Mouse (Mus musculus) hindbrain, embryonic 15.5 days (tissue): ENCODE results near the gene Foxn3. TPM values are rescaled to one million over a fixed set of nuclear protein-coding genes. Genes with fewer than 3 reads are reported as not detected.
A peak's percentile ranks its signal among the peaks of the same experiment; 100 is the strongest.

Experiments
- ATAC-seq: fragments of 200-750 bp; cut with Nextera tagmentation; 2 replicates; pipeline ENCODE4 v1.8.0; 2017; ENCODE audit warnings: low read depth, moderate number of reproducible peaks, moderate TSS enrichment; ENCODE audit not compliant: low FRiP score
- H3K27ac ChIP-seq: fragments of 300-500 bp; sonication (generic); replicated peaks from 2 replicates; pipeline ENCODE4 v1.5.1; 2015; ENCODE audit warnings: mild to moderate bottlenecking, inconsistent platforms
- H3K27me3 ChIP-seq: fragments of 300-500 bp; sonication (generic); 2 replicates; pipeline ENCODE4 v1.6.1; 2015; ENCODE audit warnings: control low read depth, inconsistent platforms
- H3K36me3 ChIP-seq: fragments of 300-500 bp; sonication (generic); 2 replicates; pipeline ENCODE4 v1.6.1; 2015; ENCODE audit warnings: control low read depth, inconsistent platforms
- H3K4me1 ChIP-seq: fragments of 300-500 bp; sonication (generic); replicated peaks from 2 replicates; pipeline ENCODE4 v1.6.1; 2015; ENCODE audit warnings: control low read depth, inconsistent platforms
- H3K4me2 ChIP-seq: fragments of 300-500 bp; sonication (generic); 2 replicates; pipeline ENCODE4 v1.6.1; 2015; ENCODE audit warnings: moderate library complexity, mild to moderate bottlenecking, inconsistent platforms
- H3K4me3 ChIP-seq: fragments of 300-500 bp; sonication (generic); 2 replicates; pipeline ENCODE4 v1.5.1; 2015; ENCODE audit warnings: mild to moderate bottlenecking, inconsistent platforms
- H3K9ac ChIP-seq: fragments of 300-500 bp; sonication (generic); 2 replicates; pipeline ENCODE4 v1.6.1; 2015; ENCODE audit warnings: inconsistent platforms
- H3K9me3 ChIP-seq: fragments of 300-500 bp; sonication (generic); 2 replicates; pipeline ENCODE4 v1.6.1; 2016; ENCODE audit warnings: control low read depth, inconsistent platforms
- WGBS: fragments of 180-500 bp; shearing (Covaris S2); methylation state at CpG from one replicate; pipeline ENCODE4 v1.1.7; 2015; 5-methylcytosine and 5-hydroxymethylcytosine counted together
- polyA plus RNA-seq: library from polyadenylated mRNA; unstranded; fragments of >200 nt; fragmentation: Nextera tagmentation; extraction: Ambion mirVana; gene quantifications from 2 replicates; pipeline ENCODE4 v1.2.1, GENCODE M21; 2015

Gene Foxn3
- polyA plus RNA-seq, 1 experiment from 2014 or later = 78.1 TPM

GRCm38 (mm10) chr12:99336349-99337170 is 226.8 kb downstream of the Foxn3 start:
- Histone ChIP-seq H3K36me3 (no peaks in the 10 kb centered on the region), H3K4me1 (peaks cover 90% of the 10 kb centered on the region), H3K9me3 (no peaks in the 10 kb centered on the region), H3K27me3 (no peaks in the 10 kb centered on the region), H3K27ac (peak overlapping the region; percentile 56), H3K4me3 (no peak overlapping the region), H3K4me2 (no peak overlapping the region), H3K9ac (no peak overlapping the region)
- ATAC-seq = peak; percentile 46
- 22% methylated on average over 12 of the region's 12 CpGs for WGBS

DNA sequence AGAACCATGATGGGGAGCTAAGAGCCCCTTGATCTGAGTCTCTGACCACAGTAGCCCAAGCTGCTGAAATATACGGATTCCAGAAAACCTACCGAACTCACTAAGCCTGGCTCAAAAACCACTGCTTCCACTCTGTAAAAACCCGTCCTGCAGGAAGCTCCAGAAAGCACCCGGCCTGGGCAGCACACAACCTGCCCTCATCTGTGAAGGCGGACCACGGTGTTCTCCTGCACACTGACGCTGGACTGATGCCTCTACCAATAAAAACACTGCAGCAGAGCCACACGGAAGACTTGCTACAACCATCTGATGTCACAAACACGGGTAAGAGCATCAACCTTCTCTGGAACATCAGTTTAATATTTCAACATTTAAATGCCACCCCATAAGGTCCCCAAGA is 227.8 kb downstream of the Foxn3 start:
- Histone ChIP-seq H3K4me1 (peaks cover 86% of the 10 kb centered on the region), H3K9me3 (no peaks in the 10 kb centered on the region), H3K4me3 (no peak overlapping the region), H3K36me3 (no peaks in the 10 kb centered on the region), H3K27me3 (no peaks in the 10 kb centered on the region), H3K27ac (peak overlapping the region; percentile 56), H3K4me2 (no peak overlapping the region), H3K9ac (no peak overlapping the region)
- ATAC-seq = no peak
- WGBS = 83% methylated on average over 9 of the region's 9 CpGs

- Histone ChIP-seq H3K4me3 (no peak overlapping the region), H3K4me2 (no peak overlapping the region), H3K4me1 (peaks cover 85% of the 10 kb centered on the region), H3K27me3 (no peaks in the 10 kb centered on the region), H3K36me3 (no peaks in the 10 kb centered on the region), H3K9me3 (no peaks in the 10 kb centered on the region), H3K27ac (no peak overlapping the region; the same call in 1 of the 2 replicates), H3K9ac (no peak overlapping the region)
- ATAC-seq = no peak
- WGBS = 36% methylated on average over 9 of the region's 9 CpGs
Measured at GRCm38 (mm10) chr12:99334026-99334425, 229.4 kb downstream of the Foxn3 start.

GRCm38 (mm10) chr12:99333304-99333968 is 229.9 kb downstream of the Foxn3 start:
- H3K27ac ChIP-seq = no peak overlapping the region; the same call in 1 of the 2 replicates
- H3K4me3 ChIP-seq = no peak overlapping the region
- H3K27me3 ChIP-seq = no peaks in the 10 kb centered on the region
- H3K36me3 ChIP-seq = no peaks in the 10 kb centered on the region
- 73% methylated on average over 20 of the region's 20 CpGs for WGBS
- H3K9me3 ChIP-seq = no peaks in the 10 kb centered on the region
- no peak overlapping the region for H3K9ac ChIP-seq
- ATAC-seq = no peak
- H3K4me2 ChIP-seq = no peak overlapping the region
- H3K4me1 ChIP-seq = peaks cover 82% of the 10 kb centered on the region

- no peaks in the 10 kb centered on the region for H3K27me3 ChIP-seq
Measured at GRCm38 (mm10) chr12:99332144-99332807, 231.1 kb downstream of the Foxn3 start.

GRCm38 (mm10) chr12:99331341-99331947 is 231.9 kb downstream of the Foxn3 start:
- H3K9me3 ChIP-seq = no peaks in the 10 kb centered on the region
- H3K36me3 ChIP-seq = no peaks in the 10 kb centered on the region
- 42% methylated on average over 7 of the region's 8 CpGs for WGBS
- no peak overlapping the region for H3K27ac ChIP-seq
- no peak for ATAC-seq
- no peak overlapping the region for H3K4me2 ChIP-seq
- H3K27me3 ChIP-seq = no peaks in the 10 kb centered on the region
- peaks cover 71% of the 10 kb centered on the region for H3K4me1 ChIP-seq
- H3K9ac ChIP-seq = no peak overlapping the region
- H3K4me3 ChIP-seq = no peak overlapping the region

More at GRCm38 (mm10) chr12:99332144-99332807, 231.1 kb downstream of the Foxn3 start:
- no peak overlapping the region for H3K4me2 ChIP-seq
- no peak overlapping the region for H3K9ac ChIP-seq
- no peak for ATAC-seq
- H3K36me3 ChIP-seq = no peaks in the 10 kb centered on the region
- 71% methylated on average over 16 of the region's 16 CpGs for WGBS
- no peak overlapping the region for H3K27ac ChIP-seq
- H3K9me3 ChIP-seq = no peaks in the 10 kb centered on the region
- peaks cover 79% of the 10 kb centered on the region for H3K4me1 ChIP-seq
- no peak overlapping the region for H3K4me3 ChIP-seq

DNA sequence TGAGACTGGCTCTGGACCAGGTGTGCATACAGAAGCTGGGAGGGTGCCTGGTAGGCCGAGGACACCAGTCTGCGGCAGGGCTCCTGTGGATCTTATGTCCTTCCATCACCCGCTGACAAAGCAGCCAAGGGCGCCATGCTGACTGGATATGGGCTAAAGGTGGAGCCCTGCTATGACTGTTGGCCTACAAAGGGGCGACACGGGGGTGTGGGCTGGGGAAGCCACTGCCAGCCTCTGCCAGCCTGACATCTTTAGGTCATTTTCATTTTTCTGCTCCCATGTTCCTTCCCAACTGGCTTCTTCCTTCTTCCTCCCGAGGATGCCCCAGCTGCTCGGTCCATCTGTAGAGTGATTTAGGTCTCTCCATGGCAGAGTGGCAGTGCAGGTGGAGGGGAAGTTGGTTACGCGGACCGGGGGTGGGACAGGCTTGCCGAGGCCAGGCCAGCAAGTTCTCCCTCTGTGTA is 232.5 kb downstream of the Foxn3 start:
- Histone ChIP-seq H3K4me1 (peaks cover 69% of the 10 kb centered on the region), H3K27me3 (no peaks in the 10 kb centered on the region), H3K27ac (no peak overlapping the region), H3K9me3 (no peaks in the 10 kb centered on the region), H3K4me2 (no peak overlapping the region), H3K9ac (no peak overlapping the region), H3K36me3 (no peaks in the 10 kb centered on the region), H3K4me3 (no peak overlapping the region)
- WGBS = 66% methylated on average over 12 of the region's 12 CpGs
- ATAC-seq = no peak

DNA sequence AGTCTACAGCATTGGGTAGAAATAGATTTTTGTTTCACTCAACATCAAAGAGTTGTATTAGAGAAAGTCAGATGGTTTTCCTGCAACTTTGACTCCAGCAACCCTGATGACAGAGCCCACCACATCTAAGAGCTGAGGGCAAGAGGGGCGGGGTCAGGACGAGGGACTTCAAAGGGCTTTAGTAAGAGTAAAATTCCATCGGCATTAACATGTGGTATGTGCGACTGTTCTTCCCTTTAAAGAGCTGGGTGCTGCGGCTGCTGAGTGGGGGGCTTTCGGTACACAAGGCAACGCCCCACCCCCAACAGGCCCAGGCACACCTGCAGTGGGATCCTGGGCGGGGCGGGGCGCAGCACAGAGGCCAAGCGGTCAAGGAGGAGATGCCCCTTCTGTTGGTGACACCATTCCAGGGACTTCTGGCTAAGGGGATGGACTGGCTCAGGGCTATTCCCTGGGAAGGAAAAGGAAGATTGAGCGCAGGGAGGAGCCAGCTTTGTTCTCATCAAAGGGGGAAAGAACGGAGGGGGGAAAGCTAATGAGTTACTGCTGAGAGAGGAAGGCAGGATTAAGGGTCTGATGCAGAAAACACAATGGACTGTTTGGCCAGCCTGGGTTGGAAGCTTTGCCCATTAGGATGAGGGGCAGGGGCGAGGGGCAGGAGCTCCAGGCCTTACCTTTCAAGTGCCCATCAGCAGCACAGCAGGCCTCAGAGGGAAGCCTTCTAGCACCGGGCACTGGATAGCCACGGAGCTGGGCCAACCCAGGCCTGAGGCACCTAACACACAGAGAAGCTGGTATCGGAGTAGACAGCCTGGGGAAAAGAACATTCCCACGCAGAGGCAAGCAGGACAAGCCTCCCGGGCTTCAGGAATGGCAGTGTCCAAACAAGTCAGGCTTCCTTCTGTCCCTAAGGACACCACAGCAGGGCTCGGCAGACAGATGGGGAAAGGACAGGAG is 233.8 kb downstream of the Foxn3 start:
- peak; percentile 50 for ATAC-seq
- H3K36me3 ChIP-seq = no peaks in the 10 kb centered on the region
- H3K4me1 ChIP-seq = peaks cover 67% of the 10 kb centered on the region
- H3K9me3 ChIP-seq = no peaks in the 10 kb centered on the region
- H3K27ac ChIP-seq = peak overlapping the region; percentile 27; the same call in 1 of the 2 replicates
- 0 out of 2 replicates have a peak overlapping the region, but pooled peaks have one; percentile 13 for H3K4me2 ChIP-seq
- WGBS = 8% methylated on average over 20 of the region's 20 CpGs
- H3K4me3 ChIP-seq = no peak overlapping the region
- H3K9ac ChIP-seq = no peak overlapping the region
- H3K27me3 ChIP-seq = no peaks in the 10 kb centered on the region

GRCm38 (mm10) chr12:99326157-99326556 is 237.2 kb downstream of the Foxn3 start:
- ATAC-seq = no peak
- Histone ChIP-seq H3K36me3 (no peaks in the 10 kb centered on the region), H3K4me2 (no peak overlapping the region), H3K4me1 (peaks cover 51% of the 10 kb centered on the region), H3K4me3 (no peak overlapping the region), H3K9me3 (no peaks in the 10 kb centered on the region), H3K27me3 (no peaks in the 10 kb centered on the region), H3K9ac (no peak overlapping the region), H3K27ac (no peak overlapping the region)
- WGBS = 54% methylated on average over 8 of the region's 8 CpGs

GRCm38 (mm10) chr12:99321633-99322431 is 241.6 kb downstream of the Foxn3 start:
- Histone ChIP-seq H3K4me1 (peaks cover 45% of the 10 kb centered on the region), H3K4me2 (no peak overlapping the region), H3K27me3 (no peaks in the 10 kb centered on the region), H3K4me3 (no peak overlapping the region), H3K9me3 (no peaks in the 10 kb centered on the region), H3K36me3 (no peaks in the 10 kb centered on the region), H3K27ac (no peak overlapping the region), H3K9ac (no peak overlapping the region)
- no peak for ATAC-seq
- WGBS = 72% methylated on average over 12 of the region's 12 CpGs
